Mouse (Mus musculus) CH12.LX (cell line): Measurements from ENCODE around the gene Bsn. TPM values are rescaled to one million over a fixed set of nuclear protein-coding genes. Genes with fewer than 3 reads are reported as not detected.
"Not testable (repeated sequence)": the region's sequence is repeated elsewhere in the genome, so short reads cannot be mapped to it uniquely, and the experiment has no call there.

ENCODE experiments used
- DNase-seq: peaks from one replicate; pipeline ENCODE4 v3.0.0-alpha.2; 2013; ENCODE audit errors: extremely low read depth
- H3K27ac ChIP-seq: 2 replicates; pipeline ENCODE4 v1.5.1; 2012; ENCODE audit warnings: low read depth, mild to moderate bottlenecking, control low read depth, moderate library complexity; ENCODE audit not compliant: insufficient read depth
- H3K27me3 ChIP-seq: replicated peaks from 2 replicates; pipeline ENCODE3; 2012; ENCODE audit warnings: inconsistent platforms
- H3K36me3 ChIP-seq, 2 experiments: replicated peaks in 1 of 2; 2 replicates each; pipeline versions ENCODE3 to v1.6.1; 2012; ENCODE audit warnings: inconsistent platforms in 1 of 2, low read length in 1 of 2, mild to moderate bottlenecking in 1 of 2, mixed read lengths in 1 of 2, moderate library complexity in 1 of 2; ENCODE audit not compliant: control insufficient read depth in 1 of 2, insufficient read depth in 1 of 2
- H3K4me1 ChIP-seq, 2 experiments: 2 replicates each; pipeline ENCODE4 v1.6.1; 2012; ENCODE audit warnings: inconsistent platforms in 1 of 2, moderate library complexity in 1 of 2; ENCODE audit not compliant: insufficient read depth in 2 of 2, control insufficient read depth in 1 of 2
- H3K4me2 ChIP-seq: 2 replicates; pipeline ENCODE4 v1.6.1; 2012; ENCODE audit warnings: low read depth, mild to moderate bottlenecking, control low read depth; ENCODE audit not compliant: poor library complexity, insufficient read depth, severe bottlenecking
- H3K4me3 ChIP-seq, 3 experiments: fragments of 150-350 bp in 1 of 3; sonication (generic) in 1 of 3; replicated peaks in 1 of 3; 2 replicates each; pipeline versions ENCODE3 to v1.5.1; 2011 to 2012; ENCODE audit warnings: low read depth in 2 of 3, low read length in 2 of 3, mild to moderate bottlenecking in 2 of 3, moderate library complexity in 2 of 3, control low read depth in 1 of 3, improper control_type of control experiment in 1 of 3, inconsistent platforms in 1 of 3, mixed read lengths in 1 of 3; ENCODE audit not compliant: poor library complexity in 1 of 3
- H3K79me2 ChIP-seq: replicated peaks from 2 replicates; pipeline ENCODE4 v1.6.1; 2012; ENCODE audit warnings: mild to moderate bottlenecking, moderate library complexity; ENCODE audit not compliant: control insufficient read depth, poor library complexity, insufficient read depth, severe bottlenecking; ENCODE audit errors: extremely low read depth
- H3K9ac ChIP-seq: 2 replicates; pipeline ENCODE4 v1.6.1; 2012; ENCODE audit warnings: low read depth, mild to moderate bottlenecking, control low read depth, moderate library complexity; ENCODE audit not compliant: insufficient read depth
- H3K9me3 ChIP-seq: replicated peaks from 2 replicates; pipeline ENCODE3; 2012; ENCODE audit warnings: low read length, inconsistent platforms, mixed read lengths
- BHLHE40 ChIP-seq: IDR thresholded peaks from 2 replicates; pipeline ENCODE4 v1.6.1; 2011; ENCODE audit warnings: mild to moderate bottlenecking, low read depth, low read length, improper control_type of control experiment
- CHD2 ChIP-seq: IDR thresholded peaks from 2 replicates; pipeline ENCODE4 v1.6.1; 2011; ENCODE audit warnings: low read length, improper control_type of control experiment
- CTCF ChIP-seq, 2 experiments: IDR thresholded peaks in 1 of 2; conservative IDR thresholded peaks in 1 of 2; 2 replicates each; pipeline ENCODE4 v1.5.1; 2011 to 2012; ENCODE audit warnings: low read depth in 2 of 2, low read length in 2 of 2, improper control_type of control experiment in 1 of 2, inconsistent platforms in 1 of 2, mild to moderate bottlenecking in 1 of 2, moderate library complexity in 1 of 2
- MAFK ChIP-seq: IDR thresholded peaks from 2 replicates; pipeline ENCODE4 v1.6.1; 2011; ENCODE audit warnings: low read length, improper control_type of control experiment; ENCODE audit not compliant: insufficient replicate concordance
- MXI1 ChIP-seq: IDR thresholded peaks from 2 replicates; pipeline ENCODE4 v1.6.1; 2011; ENCODE audit warnings: mild to moderate bottlenecking, low read depth, low read length, improper control_type of control experiment
- NELFE ChIP-seq: IDR thresholded peaks from 2 replicates; pipeline ENCODE4 v1.6.1; 2011; ENCODE audit warnings: low read depth, low read length, improper control_type of control experiment
- POLR2A ChIP-seq: IDR thresholded peaks from 2 replicates; pipeline ENCODE4 v1.6.1; 2011; ENCODE audit warnings: low read depth, mild to moderate bottlenecking, improper control_type of control experiment, low read length
- RAD21 ChIP-seq: IDR thresholded peaks from 2 replicates; pipeline ENCODE4 v1.6.1; 2011; ENCODE audit warnings: low read depth, mild to moderate bottlenecking, low read length, improper control_type of control experiment, moderate library complexity
- SMC3 ChIP-seq: IDR thresholded peaks from 2 replicates; pipeline ENCODE4 v1.6.1; 2011; ENCODE audit warnings: low read depth, low read length, improper control_type of control experiment
- TCF12 ChIP-seq: IDR thresholded peaks from 2 replicates; pipeline ENCODE4 v1.6.1; 2014; ENCODE audit warnings: low read depth, mild to moderate bottlenecking, inconsistent platforms, low read length, improper control_type of control experiment
- UBTF ChIP-seq: IDR thresholded peaks from 2 replicates; pipeline ENCODE4 v1.6.1; 2012; ENCODE audit warnings: low read depth, mild to moderate bottlenecking, inconsistent platforms, low read length, improper control_type of control experiment, moderate library complexity
- ZC3H11A ChIP-seq: IDR thresholded peaks from 2 replicates; pipeline ENCODE4 v1.6.1; 2012; ENCODE audit warnings: low read depth, mild to moderate bottlenecking, inconsistent platforms, low read length, improper control_type of control experiment
- ZMIZ1 ChIP-seq: IDR thresholded peaks from 2 replicates; pipeline ENCODE4 v1.6.1; 2012; ENCODE audit warnings: low read depth, mild to moderate bottlenecking, inconsistent platforms, low read length, improper control_type of control experiment
- ZNF384 ChIP-seq: IDR thresholded peaks from 2 replicates; pipeline ENCODE4 v1.6.1; 2012; ENCODE audit warnings: low read depth, low read length, improper control_type of control experiment, inconsistent platforms
- dilution Hi-C: fragments of 300-500 bp; cut with MboI; formaldehyde crosslinking; loops from 2 replicates; pipeline ENCODE4 v1.14.3; 2020; ENCODE audit warnings: low sequenced_read_pairs; ENCODE audit not compliant: extremely low pct_unique_long_range_greater_than_20kb, extremely low pct_ligation_motif_present
- in situ Hi-C: fragments of 300-500 bp; cut with MboI; formaldehyde crosslinking; loops from 3 replicates; pipeline ENCODE4 v1.14.3; 2019; ENCODE audit warnings: low sequenced_read_pairs, low pct_ligation_motif_present, low pct_unique_long_range_greater_than_20kb, mixed read lengths
- polyA plus RNA-seq: library from polyadenylated mRNA; unstranded; fragments of >175 nt; gene quantifications from 2 replicates; pipeline ENCODE4 v1.2.1, GENCODE M21; 2012; ENCODE audit warnings: low read depth; ENCODE audit not compliant: insufficient read length
- total RNA-seq, 2 experiments: library from RNA; depleted of rRNA; stranded (reverse); fragments of 300-350 nt in 1 of 2; fragments of >200 nt in 1 of 2; gene quantifications; 2 replicates each; pipeline ENCODE4 v1.2.3; 2012 to 2014

The Bsn gene
- total and polyA plus RNA-seq, 3 experiments, result 3.6 to 7.8 (median 4.4) TPM

GRCm38 (mm10) chr9:108136225-108136624 is 54.0 kb downstream of the Bsn start:
- H3K27ac ChIP-seq, result no peak overlapping the region
- dilution Hi-C loops (no loop called here), in situ Hi-C loops (no loop called here)
- no peaks in the 10 kb centered on the region for H3K36me3 ChIP-seq
- TF ChIP-seq ZMIZ1 (no peak), BHLHE40 (no peak), ZC3H11A (peak; percentile 8; the same call in 1 of the 2 replicates), SMC3 (peak; percentile 67), CTCF (conservative IDR thresholded peaks at IDR 0.05 in 1 of 2, IDR thresholded peaks at IDR 0.05 in 1 of 2; ENCODE audit: low read depth in 2 of 2, low read length in 2 of 2) (peak; percentile 49 to 67), RAD21 (peak; percentile 50), CHD2 (no peak)
- no peak overlapping the region for H3K4me3 ChIP-seq
- no peak overlapping the region for H3K4me2 ChIP-seq
- peaks cover 28% of the 10 kb centered on the region for H3K27me3 ChIP-seq
- no peaks in the 10 kb centered on the region for H3K9me3 ChIP-seq
- no peaks in the 10 kb centered on the region for H3K79me2 ChIP-seq
- no peak overlapping the region for H3K9ac ChIP-seq
- peak; percentile 50 for DNase-seq
- H3K4me1 ChIP-seq, result no peaks in the 10 kb centered on the region

GRCm38 (mm10) chr9:108135679-108136078 is 54.5 kb downstream of the Bsn start:
- H3K4me2 ChIP-seq, H3K36me3 ChIP-seq, dilution Hi-C loops, in situ Hi-C loops, H3K9ac ChIP-seq, H3K4me3 ChIP-seq, DNase-seq, H3K4me1 ChIP-seq, H3K27ac ChIP-seq, H3K79me2 ChIP-seq, H3K9me3 ChIP-seq: not testable (repeated sequence)
- peaks cover 28% of the 10 kb centered on the region for H3K27me3 ChIP-seq

- Histone ChIP-seq H3K4me1 (peaks cover 2 to 6% of the 10 kb centered on the region in 2 experiments), H3K9me3 (no peaks in the 10 kb centered on the region), H3K27ac (no peak overlapping the region), H3K4me2 (no peak overlapping the region), H3K27me3 (peaks cover 24% of the 10 kb centered on the region)
- no peak for DNase-seq
- dilution Hi-C loops, result no loop called here
- in situ Hi-C loops, result no loop called here
- TF ChIP-seq ZNF384 (no peak), MAFK (no peak), MXI1 (no peak), TCF12 (no peak), SMC3 (no peak), NELFE (no peak), UBTF (no peak), POLR2A (no peak), ZMIZ1 (no peak)
- TF ChIP-seq, all 38 proteins: peak for 0
- Histone ChIP-seq H3K79me2 (no peaks in the 10 kb centered on the region), H3K9ac (no peak overlapping the region), H3K4me3 (no peak overlapping the region), H3K36me3 (no peaks in the 10 kb centered on the region)
Measured at GRCm38 (mm10) chr9:108133478-108133877, 56.7 kb downstream of the Bsn start.
